Mouse (Mus musculus): ENCODE results near the gene Hamp. TPM values are rescaled to one million over a fixed set of nuclear protein-coding genes. Genes with fewer than 3 reads are reported as not detected.

The Hamp gene
- polyA plus RNA-seq (2017; shearing (Covaris generic)), result under 1 TPM in 1 of 2 experiments, not detected in 1; 0.76 TPM

DNA sequence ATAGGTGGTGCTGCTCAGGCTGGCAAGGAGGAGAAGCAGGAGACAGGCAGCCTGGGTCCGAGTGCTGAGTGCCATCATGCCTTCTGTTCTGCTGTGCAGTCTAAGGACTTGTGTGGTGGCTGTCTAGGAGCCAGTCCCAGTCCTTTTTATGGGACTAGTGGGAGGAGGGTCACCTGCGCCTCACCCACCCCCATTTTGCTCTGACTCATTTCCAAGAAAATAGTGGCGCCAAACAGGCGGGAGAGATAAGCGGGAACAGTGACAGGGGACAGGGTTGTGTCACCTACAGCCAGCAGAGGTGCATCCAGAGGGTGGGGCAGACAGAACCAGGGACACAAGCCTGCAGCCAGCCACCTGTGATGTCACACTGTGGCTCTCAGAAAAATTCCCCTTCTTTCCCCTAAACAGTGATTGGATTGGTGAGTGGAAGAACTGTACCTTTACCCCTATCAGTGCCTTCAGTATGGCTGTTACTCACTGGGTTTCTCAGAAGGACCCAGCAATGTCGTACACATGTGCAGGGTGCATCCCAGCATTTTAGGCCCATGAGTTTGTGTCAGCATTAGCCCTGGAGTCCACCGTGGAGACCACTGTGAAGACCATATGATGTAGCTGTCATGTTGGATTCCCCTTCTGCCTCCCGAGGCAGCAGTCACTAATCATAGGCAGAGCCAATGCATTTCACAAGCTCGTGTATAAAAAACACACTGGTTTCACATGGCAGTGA, at the start of gene Hamp:
TSS of gene Hamp (minus strand) at position 124 of the 727 bp plus-strand sequence.

DNA sequence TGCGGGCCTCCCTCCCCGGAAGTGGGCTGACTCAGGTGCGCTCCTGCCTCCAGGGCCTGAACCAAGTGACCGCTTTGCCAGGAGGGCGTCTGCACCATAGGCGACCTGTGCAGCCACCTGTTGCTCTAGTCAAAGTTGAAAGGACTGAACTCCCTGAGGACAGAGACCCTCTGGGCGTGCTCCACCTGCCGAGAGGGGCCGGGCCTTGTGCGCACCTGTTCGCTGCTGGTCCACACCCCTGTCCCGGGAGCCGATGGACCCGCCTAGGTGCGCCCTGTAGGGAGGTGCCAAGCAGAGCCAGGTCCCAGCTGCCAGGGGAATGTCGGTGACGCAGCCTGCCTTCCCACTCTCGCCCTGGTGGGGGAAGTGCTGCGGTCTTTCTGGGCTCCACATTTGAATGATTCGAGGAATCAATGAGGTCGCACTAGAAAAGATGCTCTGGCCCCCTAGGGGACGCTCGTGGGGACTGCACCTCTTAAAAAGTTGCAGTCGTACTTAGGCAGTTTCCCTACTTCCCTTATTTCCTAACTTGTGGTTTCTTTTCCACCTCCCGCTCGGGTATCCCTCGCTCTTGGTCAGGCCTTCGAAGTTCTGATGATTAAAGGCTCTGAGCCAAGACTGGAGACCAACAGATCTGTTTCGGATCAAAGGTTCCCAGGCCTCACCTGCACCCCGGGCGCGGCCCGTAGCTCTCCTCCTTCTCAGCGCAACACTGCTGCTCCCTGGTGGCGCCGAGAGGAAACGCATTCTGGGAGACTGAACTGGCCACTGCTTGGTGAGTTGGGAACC, 29.9 kb upstream of the Hamp start, which contains the start of gene Fam187b:
TSS of gene Fam187b (plus strand) at position 290 of the 789 bp plus-strand sequence.

DNA sequence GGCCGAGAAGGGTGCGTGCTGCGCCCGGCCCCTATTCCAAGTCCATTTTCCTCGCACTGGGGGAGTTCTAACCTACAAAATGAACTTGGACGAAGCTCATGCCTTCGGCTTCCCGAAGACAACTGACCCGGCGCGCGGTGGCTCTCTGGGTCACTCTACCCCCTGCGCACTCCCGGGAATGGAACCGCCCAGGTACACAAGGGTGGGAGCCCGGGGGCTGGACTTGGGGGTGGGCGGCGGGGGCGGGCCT, 29.3 kb upstream of the Hamp start, which contains the start of gene Lsr:
TSS of gene Lsr (minus strand) at position 214 of the 250 bp plus-strand sequence.

DNA sequence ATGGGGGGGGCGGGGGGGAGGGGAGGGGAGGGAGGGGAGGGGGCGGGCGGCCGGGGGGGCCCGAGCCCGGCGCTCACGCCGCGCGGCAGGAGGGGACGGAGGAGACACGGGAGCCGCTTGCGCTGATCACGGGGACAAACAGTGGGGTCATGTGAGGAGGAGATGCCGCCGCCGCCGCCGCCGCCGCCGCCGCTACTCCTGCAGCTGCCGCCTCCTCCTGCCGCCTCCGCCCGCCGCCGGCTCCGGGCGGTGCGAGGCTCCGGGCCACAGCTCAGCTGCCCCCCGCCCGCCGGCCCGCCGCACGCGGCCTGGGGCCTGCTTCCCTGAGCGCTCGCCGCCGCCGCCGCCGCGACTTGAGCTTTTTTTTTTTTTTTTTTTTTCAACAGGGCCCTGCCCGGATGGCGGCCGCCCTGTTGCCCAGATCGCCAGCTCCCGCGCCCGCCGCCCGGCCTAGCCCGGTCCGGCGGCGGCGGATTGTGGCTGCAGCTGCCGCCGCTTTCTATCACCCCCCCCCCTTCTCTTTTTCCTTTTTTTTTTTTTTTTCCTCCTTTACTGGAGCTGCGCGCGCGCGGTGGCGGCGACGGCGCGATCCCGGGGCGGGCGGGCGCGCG, 13.0 kb upstream of the Hamp start, which contains the start of gene Usf2:
TSS of gene Usf2 (minus strand) at position 48 of the 611 bp plus-strand sequence.

DNA sequence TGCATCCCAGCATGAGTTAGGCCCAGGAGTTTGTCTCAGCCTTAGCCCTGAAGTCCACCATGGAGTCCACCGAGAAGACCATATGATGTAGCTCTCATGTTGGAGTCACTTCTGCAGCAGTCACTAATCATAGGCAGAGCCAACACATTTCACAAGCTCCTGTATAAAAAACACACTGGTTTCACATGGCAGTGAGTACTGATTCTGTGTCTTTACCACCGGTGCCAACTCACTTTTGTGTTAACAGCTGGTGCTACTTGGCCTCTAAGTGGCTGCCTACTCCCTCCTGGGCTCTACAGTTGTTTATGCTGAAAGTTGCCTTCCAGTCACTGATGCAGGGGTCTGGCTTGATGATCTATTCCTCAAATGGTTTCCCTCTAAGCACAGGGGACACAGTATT, 19.3 kb downstream of the Hamp start, which contains the start of gene Hamp2:
TSS of gene Hamp2 (minus strand) at position 101 of the 400 bp plus-strand sequence.

DNA sequence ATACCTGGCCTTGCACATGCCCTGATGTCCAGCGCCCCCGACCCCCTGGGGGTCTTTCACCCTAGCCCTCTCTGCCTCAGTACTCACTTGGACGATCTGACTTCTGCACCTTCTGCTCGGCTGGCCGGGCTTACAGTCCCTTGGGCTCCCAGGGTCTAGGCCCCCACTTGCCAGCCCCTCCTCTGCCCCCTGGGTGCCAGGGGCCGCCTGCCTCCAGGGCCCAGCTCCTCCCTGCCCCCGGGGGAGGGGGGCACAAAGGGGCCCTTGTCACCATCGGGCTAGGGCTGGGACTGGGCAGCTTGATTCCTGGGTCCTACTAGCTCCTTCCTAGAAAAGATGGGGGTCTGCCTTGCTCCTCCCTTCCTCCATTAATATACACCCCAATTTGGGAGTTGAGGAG, 29.1 kb downstream of the Hamp start, which contains the start of gene Mag:
TSS of gene Mag (minus strand) at position 142 of the 400 bp plus-strand sequence.

Other genes starting within 250 kb of the Hamp start
- not detected for gene 2200002J24Rik, start 245.1 kb downstream of the Hamp start, polyA plus RNA-seq (2017; shearing (Covaris generic))
- under 1 TPM in 1 of 2 experiments, not detected in 1; 0.34 TPM for gene Atp4a, start 231.8 kb downstream of the Hamp start, polyA plus RNA-seq (2017; shearing (Covaris generic))
- 100 to 1,000 TPM in 1 of 2 experiments, 10 to 100 TPM in 1; 85.3 to 135 TPM for gene Tmem147, start 214.5 kb downstream of the Hamp start, polyA plus RNA-seq (2017; shearing (Covaris generic))
- gene Gapdhs, start 200.4 kb downstream of the Hamp start, polyA plus RNA-seq (2017; shearing (Covaris generic)), result under 1 TPM; 0.34 to 0.55 TPM
- 1 to 10 TPM in 1 of 2 experiments, not detected in 1; 2.9 TPM for gene Sbsn, start 192.6 kb downstream of the Hamp start, polyA plus RNA-seq (2017; shearing (Covaris generic))
- gene Dmkn, start 180.3 kb downstream of the Hamp start, polyA plus RNA-seq (2017; shearing (Covaris generic)), result not detected
- gene Krtdap, start 156.1 kb downstream of the Hamp start, polyA plus RNA-seq (2017; shearing (Covaris generic)), result not detected
- under 1 TPM; 0.27 to 0.69 TPM for gene Ffar2, start 120.3 kb downstream of the Hamp start, polyA plus RNA-seq (2017; shearing (Covaris generic))
- gene Ffar3, start 87.9 kb downstream of the Hamp start, polyA plus RNA-seq (2017; shearing (Covaris generic)), result not detected
- under 1 TPM in 1 of 2 experiments, not detected in 1; 0.11 TPM for gene Ffar1, start 82.5 kb downstream of the Hamp start, polyA plus RNA-seq (2017; shearing (Covaris generic))
- 1 to 10 TPM; 5.6 to 8.0 TPM for gene Cd22, start 63.7 kb downstream of the Hamp start, polyA plus RNA-seq (2017; shearing (Covaris generic))
- under 1 TPM in 1 of 2 experiments, not detected in 1; 0.47 TPM for gene Mag, start 29.2 kb downstream of the Hamp start, polyA plus RNA-seq (2017; shearing (Covaris generic))
- not detected for gene Hamp2, start 19.4 kb downstream of the Hamp start, polyA plus RNA-seq (2017; shearing (Covaris generic))
- gene Usf2, start 12.8 kb upstream of the Hamp start, polyA plus RNA-seq (2017; shearing (Covaris generic)), result 10 to 100 TPM; 13.0 to 18.6 TPM
- 10 to 100 TPM; 10.5 to 23.2 TPM for gene Lsr, start 29.4 kb upstream of the Hamp start, polyA plus RNA-seq (2017; shearing (Covaris generic))
- under 1 TPM in 1 of 2 experiments, not detected in 1; 0.83 TPM for gene Fam187b, start 29.8 kb upstream of the Hamp start, polyA plus RNA-seq (2017; shearing (Covaris generic))
- gene Fxyd5, start 98.4 kb upstream of the Hamp start, polyA plus RNA-seq (2017; shearing (Covaris generic)), result 1,000 to 10,000 TPM; 1,294 to 2,250 TPM
- gene Fxyd7, start 107.4 kb upstream of the Hamp start, polyA plus RNA-seq (2017; shearing (Covaris generic)), result not detected
- under 1 TPM; 0.72 to 0.98 TPM for gene Fxyd1, start 113.2 kb upstream of the Hamp start, polyA plus RNA-seq (2017; shearing (Covaris generic))
- gene Lgi4, start 115.3 kb upstream of the Hamp start, polyA plus RNA-seq (2017; shearing (Covaris generic)), result under 1 TPM in 1 of 2 experiments, not detected in 1; 0.72 TPM
- gene Fxyd3, start 132.7 kb upstream of the Hamp start, polyA plus RNA-seq (2017; shearing (Covaris generic)), result not detected
- 10 to 100 TPM in 1 of 2 experiments, 1 to 10 TPM in 1; 9.4 to 13.2 TPM for gene Hpn, start 171.3 kb upstream of the Hamp start, polyA plus RNA-seq (2017; shearing (Covaris generic))
- 1 to 10 TPM; 1.5 to 3.2 TPM for gene Scn1b, start 183.0 kb upstream of the Hamp start, polyA plus RNA-seq (2017; shearing (Covaris generic))
- gene Gramd1a, start 211.9 kb upstream of the Hamp start, polyA plus RNA-seq (2017; shearing (Covaris generic)), result 100 to 1,000 TPM; 276 to 323 TPM